Mouse (Mus musculus): ENCODE results near the gene Rgs14. TPM values are rescaled to one million over a fixed set of nuclear protein-coding genes. Genes with fewer than 3 reads are reported as not detected.

The Rgs14 gene
- polyA plus RNA-seq, 3 experiments from 2014 or later: 61.5 to 73.9 (median 62.9) TPM

DNA sequence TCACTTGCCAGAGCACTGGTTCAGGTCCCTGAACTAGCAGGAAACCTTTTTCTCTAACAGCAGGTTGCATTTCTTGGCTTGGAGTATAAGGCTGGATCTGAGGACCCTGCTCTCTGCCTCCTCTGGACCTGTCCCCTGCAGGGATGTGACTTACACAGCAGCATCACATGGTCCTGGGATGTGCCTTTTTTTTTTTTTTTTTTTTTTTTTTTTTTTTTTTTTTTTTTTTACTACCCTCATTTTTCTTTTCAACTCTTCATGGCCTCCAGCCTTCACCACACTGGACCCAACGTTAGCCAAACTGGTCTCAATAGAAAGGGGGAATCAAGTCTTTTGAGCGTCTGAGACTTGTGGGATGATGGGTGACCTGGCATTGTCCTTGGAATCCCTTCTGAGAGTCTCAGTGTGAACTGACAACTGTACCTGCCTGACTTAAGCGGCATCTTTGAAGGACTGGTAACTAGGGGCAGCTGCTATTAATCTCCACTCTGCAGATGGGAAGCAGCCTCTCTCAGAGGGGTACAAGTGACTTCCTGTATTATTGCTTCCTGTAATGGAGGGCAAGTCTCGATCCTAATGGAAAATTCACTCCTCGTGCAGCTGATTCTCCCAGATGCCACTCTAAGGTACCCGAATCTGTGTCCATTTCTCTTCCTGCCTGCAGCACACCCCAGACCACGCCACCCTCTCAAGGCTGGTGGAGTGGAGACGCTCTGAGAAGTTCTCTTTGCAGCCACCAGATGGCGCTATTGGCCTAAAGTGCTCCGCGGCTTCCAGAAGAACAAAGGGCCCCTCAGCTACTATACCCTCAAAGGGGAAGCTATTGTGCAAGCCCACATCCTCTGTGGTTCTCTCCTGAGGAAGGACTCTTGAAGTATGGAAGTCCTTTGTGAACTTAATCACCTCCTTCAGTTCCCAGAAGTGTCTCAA lies 35.6 kb downstream of the Rgs14 start:
- peak; percentile 97 for ATAC-seq

DNA sequence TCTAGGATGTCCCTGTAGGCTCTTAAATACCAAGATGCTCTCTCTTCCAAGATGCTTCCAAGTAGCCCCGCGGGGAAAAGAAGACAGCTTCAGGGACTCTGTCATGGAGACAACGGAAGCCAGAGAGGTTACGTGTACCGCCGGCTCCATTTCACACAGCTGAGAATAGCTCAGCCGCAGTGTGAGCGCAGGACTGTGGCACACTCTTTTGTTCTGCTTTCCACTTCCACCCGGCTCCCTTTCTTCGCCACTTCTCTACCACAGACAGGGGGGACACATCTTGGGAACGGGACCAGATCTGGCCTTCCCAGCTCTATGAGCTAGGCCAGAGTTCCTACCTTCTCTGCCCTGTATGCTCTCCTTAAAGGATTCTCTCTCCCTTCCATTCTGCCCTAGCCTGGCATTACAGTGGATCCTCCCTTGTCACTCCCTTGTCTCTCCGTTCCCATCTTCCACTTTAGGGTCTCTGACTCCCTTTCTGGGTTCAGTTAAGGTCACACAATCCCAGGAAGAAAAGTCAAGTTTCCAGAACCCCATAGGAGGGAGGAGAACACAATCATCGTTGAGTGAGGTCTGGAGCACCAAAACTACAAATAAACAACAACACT lies 36.4 kb downstream of the Rgs14 start:
- ATAC-seq: peak; percentile 57

DNA sequence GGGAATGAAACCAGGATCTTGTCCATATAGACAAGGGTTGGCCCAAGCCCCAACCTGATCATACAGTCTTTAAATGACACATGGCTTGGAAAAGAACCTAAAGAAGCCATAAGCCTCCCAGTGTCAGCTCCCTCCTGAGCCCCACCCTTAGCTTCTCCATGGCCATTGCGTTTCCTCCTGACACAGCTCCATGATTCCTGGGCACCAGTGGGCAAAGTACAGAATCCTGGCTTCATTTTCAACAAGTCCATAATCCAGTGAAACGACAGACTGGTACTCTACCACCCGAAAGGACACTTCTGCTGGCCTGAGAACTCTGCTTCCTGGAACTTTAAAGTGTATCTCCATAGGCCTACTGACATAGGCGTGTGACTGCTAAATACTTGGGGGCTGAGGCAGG lies 37.8 kb downstream of the Rgs14 start:
- ATAC-seq: no peak

DNA sequence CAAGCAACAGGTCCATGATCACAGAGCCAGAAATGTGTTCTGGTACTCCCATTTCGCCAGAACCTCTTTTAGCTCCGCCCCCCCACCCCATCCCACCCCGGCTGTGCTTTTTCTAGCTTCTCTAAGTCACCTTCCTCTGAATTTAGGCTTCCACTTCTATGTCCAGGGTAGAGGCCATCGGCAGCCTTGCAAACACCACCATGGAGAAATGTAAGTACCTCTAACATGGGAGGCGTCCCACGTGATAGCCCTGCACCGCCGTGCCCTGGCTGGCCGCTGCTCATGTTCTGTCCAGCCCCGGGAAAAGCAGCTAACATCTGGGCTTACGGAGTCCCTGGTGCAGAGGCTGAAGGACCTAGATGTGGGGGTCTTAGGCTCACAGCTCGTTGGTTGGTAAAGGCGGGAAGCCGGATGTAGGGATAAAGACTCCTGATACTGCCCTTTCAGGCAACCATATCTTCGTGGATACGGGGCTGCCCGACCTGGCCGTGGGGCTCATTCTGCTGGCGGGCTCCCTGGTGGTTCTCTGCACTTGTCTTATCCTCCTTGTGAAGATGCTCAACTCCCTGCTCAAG lies 39.1 kb downstream of the Rgs14 start:
- no peak for ATAC-seq

DNA sequence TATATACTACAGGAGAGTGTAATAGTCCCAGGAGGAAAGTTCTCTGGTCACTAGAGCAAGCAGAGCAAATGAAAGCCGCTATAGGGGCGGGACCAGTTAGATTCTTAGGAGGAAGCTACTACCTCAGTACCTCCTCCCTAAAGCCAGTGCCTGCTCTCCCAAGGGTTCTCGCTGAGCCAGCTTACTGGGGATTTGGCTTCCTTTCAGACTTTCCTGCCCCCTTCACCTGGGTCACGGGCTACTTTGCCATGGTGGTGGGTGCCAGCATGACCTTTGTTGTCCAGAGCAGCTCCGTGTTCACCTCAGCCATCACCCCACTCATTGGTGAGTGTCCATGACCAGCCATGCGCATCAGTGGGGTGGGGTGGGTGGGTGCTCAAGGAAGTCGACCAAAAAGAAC lies 42.3 kb downstream of the Rgs14 start:
- no peak for ATAC-seq

DNA sequence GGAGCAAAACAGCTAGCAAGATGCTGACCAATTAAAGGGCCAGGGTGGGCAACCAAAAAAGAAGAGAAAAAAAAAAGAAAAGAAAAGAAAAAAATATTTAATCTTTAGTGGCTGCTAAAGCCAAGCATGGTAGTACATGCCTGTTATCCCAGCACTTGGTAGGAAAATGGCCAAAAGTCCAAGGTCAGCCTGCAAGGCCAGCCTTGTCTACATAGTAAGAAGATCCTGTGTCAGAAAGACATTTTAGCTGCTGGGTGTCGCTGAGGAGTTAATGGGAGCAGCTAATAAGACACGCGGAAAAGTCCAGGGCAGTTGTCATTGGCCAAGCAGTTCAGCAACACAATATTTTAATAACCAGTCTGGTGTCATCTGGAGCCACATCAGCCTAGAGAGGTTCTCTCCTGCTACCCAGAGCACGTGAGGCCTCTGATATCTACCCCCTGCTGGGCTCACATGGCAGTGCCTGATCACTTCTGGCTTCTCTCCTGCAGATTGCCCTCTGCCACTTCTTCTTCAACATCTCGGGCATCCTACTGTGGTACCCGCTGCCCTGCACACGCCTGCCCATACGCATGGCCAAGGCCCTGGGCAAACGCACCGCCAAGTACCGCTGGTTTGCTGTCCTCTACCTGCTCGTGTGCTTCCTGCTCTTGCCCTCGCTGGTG lies 43.2 kb downstream of the Rgs14 start:
- ATAC-seq: no peak

DNA sequence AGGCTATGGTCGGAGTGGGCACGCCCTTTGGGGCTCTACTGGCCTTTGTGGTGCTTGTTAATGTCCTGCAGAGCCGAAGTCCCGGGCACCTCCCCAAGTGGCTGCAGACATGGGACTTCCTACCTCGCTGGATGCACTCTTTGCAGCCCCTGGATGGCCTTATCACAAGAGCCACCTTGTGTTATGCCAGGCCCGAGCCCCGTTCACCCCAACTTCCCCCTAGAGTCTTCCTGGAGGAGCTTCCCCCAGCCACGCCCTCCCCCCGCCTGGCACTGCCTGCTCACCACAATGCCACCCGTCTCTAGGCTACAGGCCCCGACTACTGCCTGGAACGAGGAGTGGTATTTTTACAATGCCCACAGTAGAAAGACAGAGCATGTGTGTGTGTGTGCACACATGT lies 43.8 kb downstream of the Rgs14 start:
- no peak for ATAC-seq

DNA sequence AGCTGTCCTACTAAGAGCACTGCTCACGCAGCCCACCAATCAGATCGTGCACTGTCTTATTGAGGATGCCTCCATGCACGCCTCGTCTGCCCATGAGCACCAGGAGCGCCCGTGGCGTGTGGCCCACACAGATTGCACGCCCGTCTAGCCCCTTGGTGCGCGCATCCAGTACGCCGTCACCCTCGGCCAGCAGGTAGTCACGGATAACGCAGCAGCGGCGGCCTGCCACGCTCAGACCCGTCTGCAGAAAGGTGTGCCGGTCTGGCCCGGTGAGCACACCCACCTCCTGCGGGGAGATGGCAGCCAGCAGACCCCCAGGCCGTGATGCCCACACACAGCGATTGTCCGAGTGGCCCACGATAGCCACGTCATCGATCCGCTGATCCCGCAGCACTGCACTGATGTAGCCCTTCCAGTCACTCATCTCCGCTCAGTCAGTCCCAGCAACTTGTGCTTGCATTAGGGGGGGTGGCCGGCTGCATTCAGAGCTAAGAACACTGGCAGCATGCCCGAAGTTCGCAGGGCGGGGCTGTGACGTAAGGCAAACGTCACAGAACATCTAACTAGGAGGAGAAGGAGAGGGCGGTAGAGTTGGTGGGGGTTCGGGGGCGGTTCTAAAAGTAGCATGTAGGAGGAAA lies 45.3 kb downstream of the Rgs14 start, which contains the start of gene Pfn3:
Gene Pfn3 (minus strand): TSS at position 490 of the 638 bp plus-strand sequence.
- no peak for ATAC-seq

DNA sequence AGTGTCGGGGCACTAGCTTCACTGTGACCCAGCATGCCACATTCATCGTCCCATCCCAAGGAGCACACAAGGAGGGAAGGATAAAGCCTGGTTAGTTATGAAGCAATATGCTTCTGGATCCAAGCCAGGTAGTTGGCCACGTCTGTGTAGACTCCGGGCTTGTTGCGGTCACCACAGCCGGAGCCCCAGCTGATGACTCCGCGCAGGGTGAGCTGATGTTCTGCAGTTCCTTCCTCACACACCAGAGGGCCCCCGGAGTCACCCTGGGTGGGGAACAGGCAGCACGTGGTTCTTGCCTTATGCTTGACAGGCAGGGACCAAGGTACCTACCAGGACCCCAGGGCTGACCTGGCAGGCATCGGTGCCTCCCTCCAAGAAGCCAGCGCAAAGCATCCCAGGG lies 48.5 kb downstream of the Rgs14 start:
- ATAC-seq: peak; percentile 82

DNA sequence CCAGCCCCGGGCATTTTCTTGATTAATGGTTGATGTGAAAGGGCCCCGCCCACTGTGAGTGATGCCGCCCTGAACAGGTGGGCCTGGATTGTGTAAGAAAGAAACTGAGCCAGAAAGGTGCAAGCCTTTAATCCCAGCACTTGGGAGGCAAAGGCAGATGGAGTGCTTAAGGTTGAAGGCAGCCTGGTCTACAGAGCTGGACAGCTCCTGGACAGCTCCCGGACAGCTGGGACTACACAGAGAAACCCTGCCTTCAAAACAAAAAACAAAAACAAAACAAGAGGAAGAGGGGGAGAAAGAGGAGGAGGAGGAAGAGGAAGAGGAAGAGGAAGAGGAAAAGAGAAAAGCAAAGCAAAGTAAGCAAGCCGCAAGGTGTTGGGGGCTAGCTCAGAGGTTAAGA lies 49.6 kb downstream of the Rgs14 start:
- no peak for ATAC-seq

DNA sequence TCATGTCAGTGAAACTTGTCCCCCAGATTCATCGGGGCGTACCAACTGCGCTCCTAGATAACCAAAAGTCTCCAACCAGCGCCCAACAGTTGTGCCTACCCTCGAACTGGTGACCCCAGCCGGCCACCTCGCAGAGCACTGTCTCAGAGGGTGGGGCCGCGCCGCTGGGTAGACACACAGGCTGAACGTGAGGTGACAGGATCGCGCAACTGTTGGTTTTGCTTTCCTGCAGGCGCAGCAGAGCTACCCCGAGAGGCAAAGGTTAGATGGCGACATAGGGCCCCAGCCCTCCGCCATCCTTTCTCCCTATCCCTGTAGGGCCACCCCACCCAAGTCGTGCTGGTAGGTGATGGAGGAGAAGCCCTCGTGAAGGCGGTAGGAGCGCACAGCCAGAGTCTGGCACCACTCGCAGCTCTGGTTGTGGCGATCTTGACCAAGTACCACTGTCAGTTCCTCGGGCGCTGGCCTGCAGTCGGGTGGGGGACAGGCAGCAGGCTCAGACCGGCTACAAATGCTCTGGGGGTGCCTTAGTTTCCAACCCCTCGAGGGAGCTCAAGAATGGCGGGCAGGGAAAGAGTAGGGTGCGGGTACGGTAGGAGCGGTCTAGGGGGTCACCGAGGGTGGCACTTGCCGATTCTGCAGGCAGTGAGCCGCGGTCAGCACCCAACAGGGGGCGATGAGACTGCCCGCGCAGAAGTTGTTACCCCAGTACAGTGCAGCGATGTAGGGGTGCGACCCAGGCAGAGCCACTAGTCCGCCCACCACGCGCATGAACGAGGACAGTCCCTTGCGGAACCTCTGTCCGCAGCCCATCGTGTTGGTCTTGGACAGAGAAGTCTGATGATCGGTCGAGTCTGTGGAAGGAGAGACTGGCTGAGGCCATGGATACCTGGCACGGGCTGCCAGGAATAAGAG lies 50.7 kb downstream of the Rgs14 start:
- ATAC-seq: no peak

DNA sequence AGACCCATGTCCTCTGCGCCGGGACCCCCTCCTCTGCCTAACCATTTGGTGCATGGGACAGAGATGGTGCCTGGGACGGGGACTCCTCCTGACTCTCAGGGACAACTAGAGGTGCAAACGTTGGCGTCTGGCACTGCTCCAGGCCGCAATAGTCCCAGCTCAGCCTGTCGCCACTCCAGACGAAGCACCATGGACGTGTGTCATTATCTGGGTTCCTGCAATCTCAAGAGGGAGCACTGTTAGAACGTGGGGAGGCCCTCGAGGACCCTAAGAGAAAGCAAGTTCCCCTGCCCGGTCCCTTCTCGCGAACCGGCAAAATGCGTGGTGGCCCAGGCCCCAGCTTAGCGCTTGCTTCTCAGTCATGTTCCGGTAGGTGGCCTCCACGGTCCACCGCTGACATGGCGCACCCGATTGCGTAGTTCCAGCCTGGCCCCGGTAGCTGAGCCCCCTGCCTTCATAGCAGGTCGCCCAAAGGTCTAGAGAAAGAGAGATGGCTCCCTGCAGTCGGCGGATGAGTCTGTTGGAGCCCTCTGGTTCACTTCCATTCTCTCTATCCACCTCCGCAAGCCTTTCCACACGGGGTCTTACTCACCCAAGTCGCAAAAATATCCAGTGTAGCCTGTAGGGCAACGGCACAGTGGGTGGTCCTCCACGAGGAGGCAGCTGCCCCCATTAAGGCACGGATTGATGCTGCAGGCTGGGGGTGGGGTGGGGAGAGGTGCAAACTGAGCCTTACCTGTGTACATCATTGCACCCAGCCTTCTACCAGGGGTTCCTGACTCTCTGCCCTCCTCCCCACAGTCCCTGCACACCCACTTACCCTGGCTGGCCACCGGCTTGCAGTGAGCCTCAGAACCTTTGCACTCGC lies 51.6 kb downstream of the Rgs14 start:
- ATAC-seq: peak; percentile 82

DNA sequence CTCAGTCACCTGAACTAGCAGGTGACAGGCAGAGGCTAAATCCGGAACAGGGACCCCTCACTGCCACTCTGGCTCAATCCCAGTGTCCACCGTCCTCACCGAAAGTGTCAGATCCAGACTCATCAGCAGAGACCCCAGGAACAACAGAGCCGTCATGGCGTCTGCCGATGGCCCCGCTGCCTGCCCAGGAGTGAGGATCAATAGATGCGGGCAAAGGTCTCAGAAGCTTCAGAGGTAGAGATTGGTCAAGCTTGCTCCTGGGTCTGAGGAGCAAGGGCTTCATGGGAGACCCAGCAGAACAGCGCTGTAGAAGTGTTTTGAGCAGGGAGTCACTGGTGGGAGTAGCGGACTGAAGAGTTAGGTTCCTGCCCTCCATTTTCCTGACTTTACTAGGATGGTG lies 57.1 kb downstream of the Rgs14 start, which contains the start of gene F12:
Gene F12 (minus strand): TSS at position 181 of the 400 bp plus-strand sequence.
- ATAC-seq: no peak

DNA sequence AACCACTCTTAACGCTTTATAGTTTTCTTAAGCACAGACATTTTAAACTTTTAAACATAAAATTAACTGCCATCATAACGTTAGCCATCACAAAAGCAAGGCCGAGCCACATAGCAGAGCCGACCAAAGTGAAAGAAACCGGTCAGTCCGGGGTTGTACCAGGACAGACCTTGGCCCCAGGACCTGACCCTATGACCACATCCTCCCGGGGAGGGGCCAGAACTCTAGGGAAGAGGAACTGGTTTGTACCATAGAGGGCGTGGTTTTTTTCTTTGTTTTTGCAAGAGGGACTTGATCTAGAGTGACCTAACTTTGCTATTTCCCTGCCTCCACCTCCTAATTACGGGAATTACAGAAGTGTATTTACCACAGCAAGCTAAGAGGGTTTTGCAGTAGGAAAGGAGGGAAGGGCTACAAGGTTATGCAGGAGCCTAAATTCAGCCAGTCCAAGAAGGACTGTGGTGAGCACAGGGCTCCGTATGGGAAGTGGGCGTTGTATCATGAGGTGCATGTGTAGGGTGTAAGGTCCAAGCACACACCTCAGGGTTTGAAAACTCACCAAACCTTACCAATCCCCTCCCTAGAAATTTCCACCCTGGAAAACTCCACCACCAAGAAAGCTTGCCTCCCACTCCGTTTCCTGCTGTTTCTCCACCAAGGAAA lies 59.8 kb downstream of the Rgs14 start:
- no peak for ATAC-seq

DNA sequence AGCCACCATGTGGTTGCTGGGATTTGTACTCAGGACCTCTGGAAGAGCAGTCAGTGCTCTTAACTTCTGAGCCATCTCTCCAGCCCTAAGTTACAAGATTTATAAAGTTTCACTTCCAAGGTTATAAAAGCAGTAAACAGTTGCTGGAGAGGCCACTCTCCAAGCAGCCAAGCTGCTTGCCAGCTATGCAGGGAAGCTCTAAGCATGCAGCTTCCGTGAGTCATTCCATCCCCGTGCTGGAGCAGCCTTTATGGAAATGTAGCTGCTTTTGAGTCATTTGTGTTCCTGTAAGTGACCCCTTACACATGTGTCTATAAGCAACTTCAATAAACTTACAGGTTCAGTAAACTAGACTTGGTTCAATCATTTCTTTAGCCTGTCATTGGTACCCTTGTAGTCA lies 61.0 kb downstream of the Rgs14 start:
- ATAC-seq: no peak

DNA sequence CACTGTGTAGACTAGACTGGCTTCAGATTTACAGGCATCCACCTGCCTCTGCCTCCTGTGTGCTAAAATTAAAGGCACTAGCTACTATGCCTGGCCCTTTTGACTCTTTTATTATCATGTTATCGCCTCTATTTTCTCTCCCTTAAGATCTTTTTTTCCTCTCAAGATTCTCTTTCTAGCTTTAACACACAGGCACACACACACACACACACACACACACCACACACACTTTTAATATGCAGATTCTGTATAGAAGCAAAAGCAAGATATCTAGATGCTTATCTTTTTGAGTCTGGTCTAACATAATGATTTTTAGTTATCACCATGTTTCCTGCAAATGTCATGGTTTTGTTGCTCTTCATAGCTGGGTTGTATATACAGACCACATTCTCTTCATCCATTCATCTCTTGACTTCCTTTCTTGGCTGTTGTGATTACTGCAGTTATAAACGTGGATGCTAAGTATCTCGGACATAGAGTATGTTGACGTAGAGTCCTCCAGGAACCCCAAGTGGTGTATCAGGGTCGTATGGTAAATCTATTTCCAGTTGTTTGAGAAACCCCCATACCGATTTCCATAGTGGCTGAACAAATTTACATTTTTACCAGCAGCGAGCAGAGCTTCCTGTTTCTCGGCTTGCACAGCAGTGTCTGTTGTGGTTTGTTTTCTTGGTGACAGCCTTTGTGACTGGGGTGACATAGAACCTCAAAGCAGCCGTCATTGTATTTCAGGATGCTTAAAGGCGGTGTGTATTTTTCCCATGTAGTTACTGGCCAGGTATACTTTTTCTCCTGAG lies 62.6 kb downstream of the Rgs14 start:
- peak; percentile 96 for ATAC-seq

All from inflammation-experienced regulatory T-cells, adult 6 months (primary cell).